ENCODE assay signal across 8 mouse cellular contexts in the genomic region with DNA sequence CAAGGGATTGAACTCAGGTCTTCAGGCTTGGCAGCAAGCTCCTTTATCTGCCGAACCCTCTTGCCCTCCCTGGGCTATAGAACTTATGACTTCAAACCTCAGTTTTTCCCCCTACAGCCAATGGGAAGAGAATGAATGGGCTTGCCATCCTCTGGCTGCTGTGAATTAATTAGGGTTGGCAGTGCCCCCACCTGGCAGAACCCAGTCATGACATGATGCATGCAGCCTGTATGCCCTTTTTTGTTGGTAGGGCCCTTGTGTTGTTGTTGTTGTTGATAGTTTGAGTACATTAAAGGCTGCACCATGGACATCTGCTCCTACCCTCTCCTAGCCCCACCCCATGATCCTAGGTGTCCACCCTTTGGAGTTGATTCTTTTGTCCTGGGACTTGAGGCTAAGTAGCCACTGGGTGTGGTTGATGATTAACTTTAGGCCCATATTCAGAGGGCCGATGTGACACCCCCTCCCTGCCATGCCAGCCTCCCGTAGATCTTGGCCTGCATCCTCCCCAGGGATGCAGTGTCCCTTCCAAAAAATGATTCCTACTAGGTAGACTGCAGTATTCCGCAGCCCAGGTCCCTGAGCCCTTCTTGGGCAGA. TPM values are rescaled to one million over a fixed set of nuclear protein-coding genes. Genes with fewer than 3 reads are reported as not detected.
DNase-seq lines count a peak whose midpoint lies in the region; ATAC-seq lines count a peak whose summit lies in the region.

No protein-coding gene starts in this region.

- H3K27ac ChIP-seq in kidney, embryonic 14.5 days (ENCODE audit: low read depth, low read length): no peak overlapping the region
- H3K27ac ChIP-seq in forebrain, embryonic 15.5 days (replicated peaks): peak overlapping the region; percentile 83
- peak overlapping the region; percentile 54; the same call in 1 of the 2 replicates for H3K27ac ChIP-seq in midbrain, embryonic 15.5 days

- WGBS in kidney, embryonic 14.5 days: 65% methylated on average over 4 of the region's 4 CpGs
- WGBS in forebrain, embryonic 15.5 days: 67% methylated on average over 4 of the region's 4 CpGs
- WGBS in midbrain, embryonic 15.5 days: 78% methylated on average over 4 of the region's 4 CpGs

- peaks cover 37% of the 10 kb centered on the region for H3K4me1 ChIP-seq in kidney, embryonic 14.5 days (ENCODE audit: control insufficient read depth, insufficient read depth, low read length)
- peaks cover 59% of the 10 kb centered on the region for H3K4me1 ChIP-seq in forebrain, embryonic 15.5 days
- H3K4me1 ChIP-seq in midbrain, embryonic 15.5 days: peaks cover 43% of the 10 kb centered on the region

- no peaks in the 10 kb centered on the region for H3K9me3 ChIP-seq in kidney, embryonic 14.5 days (ENCODE audit: control insufficient read depth, low read length)
- no peaks in the 10 kb centered on the region for H3K9me3 ChIP-seq in forebrain, embryonic 15.5 days
- H3K9me3 ChIP-seq in midbrain, embryonic 15.5 days: no peaks in the 10 kb centered on the region

- DNase-seq in kidney, adult 11 months: peak; percentile 71
- DNase-seq in T-cell, adult 2 months (ENCODE audit: low spot score): peak; percentile 39
- peak; percentile 70 to 80 for DNase-seq in kidney, postnatal 25 days
- no peak for DNase-seq in right cerebral cortex, postnatal 25 days
- DNase-seq in urinary bladder, postnatal 10 days (ENCODE audit: low spot score): no peak

- no peaks in the 10 kb centered on the region for H3K27me3 ChIP-seq in kidney, embryonic 14.5 days (ENCODE audit: control insufficient read depth, insufficient read depth, low read length)
- no peaks in the 10 kb centered on the region for H3K27me3 ChIP-seq in forebrain, embryonic 15.5 days
- H3K27me3 ChIP-seq in midbrain, embryonic 15.5 days (replicated peaks): no peaks in the 10 kb centered on the region

- no peak overlapping the region for H3K9ac ChIP-seq in kidney, embryonic 14.5 days (ENCODE audit: low read depth, low read length)
- H3K9ac ChIP-seq in forebrain, embryonic 15.5 days (replicated peaks): no peak overlapping the region
- H3K9ac ChIP-seq in midbrain, embryonic 15.5 days: no peak overlapping the region

- H3K36me3 ChIP-seq in kidney, embryonic 14.5 days (ENCODE audit: control insufficient read depth, insufficient read depth, low read length): no peaks in the 10 kb centered on the region
- H3K36me3 ChIP-seq in forebrain, embryonic 15.5 days: no peaks in the 10 kb centered on the region
- H3K36me3 ChIP-seq in midbrain, embryonic 15.5 days (replicated peaks): no peaks in the 10 kb centered on the region

- no peak overlapping the region for H3K4me3 ChIP-seq in kidney, embryonic 14.5 days (ENCODE audit: low read length)
- H3K4me3 ChIP-seq in forebrain, embryonic 15.5 days: no peak overlapping the region
- no peak overlapping the region for H3K4me3 ChIP-seq in midbrain, embryonic 15.5 days

- ATAC-seq in kidney, embryonic 14.5 days (ENCODE audit: low FRiP score, low TSS enrichment): no peak
- ATAC-seq in forebrain, embryonic 15.5 days (replicated peaks): no peak
- no peak for ATAC-seq in midbrain, embryonic 15.5 days (replicated peaks)

- H3K4me2 ChIP-seq in kidney, embryonic 14.5 days (replicated peaks; ENCODE audit: low read depth, low read length): no peak overlapping the region
- H3K4me2 ChIP-seq in forebrain, embryonic 15.5 days (replicated peaks): no peak overlapping the region
- H3K4me2 ChIP-seq in midbrain, embryonic 15.5 days: no peak overlapping the region

RNA-seq across cellular contexts. Expression of a gene that starts 57.6 kb away (rescaled TPM):
- 10.8 and 15.4 TPM in 2 replicates for polyA plus RNA-seq in kidney, embryonic 14.5 days (2014; fragmentation: Nextera tagmentation; extraction: Ambion mirVana)
- polyA plus RNA-seq in forebrain, embryonic 15.5 days (2015; fragmentation: Nextera tagmentation; extraction: Ambion mirVana): 75.8 and 78.7 TPM in 2 replicates
- 60.7 and 61.2 TPM in 2 replicates for polyA plus RNA-seq in midbrain, embryonic 15.5 days (2015; fragmentation: Nextera tagmentation; extraction: Ambion mirVana)

Comparison
In these comparisons a context has a peak if more than half of its experiments do, and no peak if none do; other contexts are left out.
1. DNase-seq: peak in kidney, adult 11 months (single experiment), T-cell, adult 2 months (single experiment) and kidney, postnatal 25 days (2 of 2); none in right cerebral cortex, postnatal 25 days (single experiment) and urinary bladder, postnatal 10 days (single experiment).